Comparison of ENCODE assay signal across 16 mouse cellular contexts in genomic region chr7:84649016-84649415, GRCm38 (mm10).
"Had no signal": no experiment of that assay in that cellular context is flagged by ENCODE, and none has a peak within 500 bp of the region (broad histone marks: within the 10 kb centered on the region; RNA-seq: fewer than 3 reads in every experiment).

No protein-coding gene starts in this region.

- H3K4me2 ChIP-seq: lung, embryonic 15.5 days; midbrain, embryonic 11.5 days; midbrain, embryonic 13.5 days; midbrain, embryonic 15.5 days; neural tube, embryonic 12.5 days; stomach, embryonic 15.5 days had no signal

- H3K27me3 ChIP-seq: lung, embryonic 15.5 days; megakaryocyte, embryonic 14.5 days; midbrain, embryonic 13.5 days; midbrain, embryonic 15.5 days; neural tube, embryonic 12.5 days; stomach, embryonic 15.5 days had no signal

- H3K36me3 ChIP-seq: lung, embryonic 15.5 days; midbrain, embryonic 15.5 days; neural tube, embryonic 12.5 days; stomach, embryonic 15.5 days had no signal

- H3K4me3 ChIP-seq: lung, embryonic 15.5 days; megakaryocyte, embryonic 14.5 days; midbrain, embryonic 13.5 days; midbrain, embryonic 15.5 days; neural tube, embryonic 12.5 days; stomach, embryonic 15.5 days had no signal

- ATAC-seq: lung, postnatal 0 days; midbrain, embryonic 13.5 days; midbrain, embryonic 15.5 days had no signal

- DNase-seq: lung, postnatal 14 days; lung, postnatal 36 days; right cerebral cortex, postnatal 14 days; thymus, adult 2 months; thymus, postnatal 25 days; thymus, postnatal 4 days had no signal

- H3K4me1 ChIP-seq: midbrain, embryonic 13.5 days; midbrain, embryonic 15.5 days; neural tube, embryonic 12.5 days had no signal

- H3K27ac ChIP-seq: lung, embryonic 15.5 days; macrophage; midbrain, embryonic 13.5 days; midbrain, embryonic 15.5 days; neural tube, embryonic 12.5 days; stomach, embryonic 15.5 days; stomach, postnatal 0 days had no signal

- H3K9me3 ChIP-seq: lung, embryonic 15.5 days; megakaryocyte, embryonic 14.5 days; midbrain, embryonic 13.5 days; midbrain, embryonic 15.5 days; neural tube, embryonic 12.5 days; stomach, embryonic 15.5 days had no signal

- H3K9ac ChIP-seq: lung, embryonic 15.5 days; midbrain, embryonic 13.5 days; midbrain, embryonic 15.5 days; neural tube, embryonic 12.5 days; stomach, embryonic 15.5 days had no signal
